Mouse (Mus musculus) retina, adult 2 months (tissue): ENCODE data around the gene Abcb9.
A peak's percentile ranks its signal among the peaks of the same experiment; 100 is the strongest.

Experiments used
- DNase-seq: peaks from one replicate; pipeline ENCODE4 v3.0.0-alpha.2; 2012; ENCODE audit warnings: low read depth, low spot score

Gene Abcb9

DNA sequence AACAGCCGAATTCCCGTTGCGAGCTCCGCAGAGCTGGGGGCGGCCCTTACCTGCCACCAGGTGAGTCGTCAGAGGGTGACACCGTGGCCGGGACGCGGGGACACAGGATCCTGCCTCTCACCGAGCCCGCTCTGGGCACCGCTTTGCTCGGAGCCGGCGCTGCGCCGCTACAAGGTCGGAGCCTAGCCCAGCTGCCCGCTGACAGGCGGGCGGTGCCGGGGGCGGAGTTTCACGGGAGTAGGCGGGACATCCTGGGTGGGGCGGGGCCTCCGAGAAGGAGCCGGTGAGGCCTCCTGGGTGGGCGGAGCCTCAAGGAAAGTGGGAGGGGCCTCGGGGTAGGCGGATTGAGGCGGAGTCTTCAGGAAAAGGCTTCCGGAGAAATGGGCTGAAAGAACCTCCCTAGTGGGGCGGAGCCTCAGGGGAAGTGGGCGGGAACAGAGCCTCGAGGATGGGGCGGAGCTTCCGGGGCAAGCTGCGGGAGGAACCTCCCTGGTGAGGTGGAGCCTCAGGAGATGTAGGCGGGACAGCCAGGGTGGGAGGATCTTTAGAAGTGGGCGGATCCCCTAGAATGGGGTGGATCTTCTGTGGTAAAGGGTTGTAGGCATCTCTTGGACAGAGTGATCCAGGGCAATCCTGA, at the start of gene Abcb9:
Gene Abcb9, minus strand, starts transcription at position 203 of the 637 bp plus-strand sequence.
- peak; percentile 99 for DNase-seq

DNA sequence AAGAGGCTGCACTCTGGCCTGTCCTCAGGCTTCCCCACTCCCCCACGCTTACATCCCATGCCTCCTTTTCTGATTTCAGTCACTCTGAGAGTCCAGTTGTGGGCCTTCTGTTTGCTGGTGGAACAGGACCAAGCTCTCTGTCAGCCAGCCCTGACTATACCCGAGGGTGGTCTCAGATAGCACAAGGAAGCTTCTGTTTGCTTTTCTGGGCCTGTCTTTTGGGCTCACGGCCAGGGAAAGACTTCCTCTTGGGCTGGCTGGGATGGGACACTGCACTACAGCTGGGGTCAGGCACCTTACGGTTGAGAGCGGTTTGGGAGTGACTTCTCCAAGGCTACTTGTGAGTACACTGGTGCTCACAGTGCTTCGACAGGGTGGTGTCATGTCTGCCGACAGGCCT, 42.5 kb upstream of the Abcb9 start:
- DNase-seq: no peak

DNA sequence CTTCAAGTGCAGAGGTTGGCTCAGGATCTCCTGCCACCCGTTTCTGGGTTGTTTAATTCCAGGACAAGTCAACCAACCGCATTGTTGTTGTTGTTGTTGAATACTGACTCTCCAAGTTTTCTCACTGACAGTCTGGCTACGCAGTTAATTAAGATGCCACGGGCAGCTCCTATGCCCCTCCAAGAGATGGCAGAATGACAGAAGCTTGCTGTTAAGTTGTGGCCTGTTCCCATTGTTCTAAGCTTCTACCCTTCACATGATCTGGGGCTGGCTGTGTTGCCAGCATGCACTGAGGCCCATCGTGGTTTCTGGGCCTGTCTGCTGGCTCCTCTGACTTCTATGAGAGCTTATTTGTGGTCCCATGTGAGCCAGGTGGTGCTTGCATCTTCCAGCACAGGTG, 38.7 kb upstream of the Abcb9 start:
- DNase-seq: no peak

DNA sequence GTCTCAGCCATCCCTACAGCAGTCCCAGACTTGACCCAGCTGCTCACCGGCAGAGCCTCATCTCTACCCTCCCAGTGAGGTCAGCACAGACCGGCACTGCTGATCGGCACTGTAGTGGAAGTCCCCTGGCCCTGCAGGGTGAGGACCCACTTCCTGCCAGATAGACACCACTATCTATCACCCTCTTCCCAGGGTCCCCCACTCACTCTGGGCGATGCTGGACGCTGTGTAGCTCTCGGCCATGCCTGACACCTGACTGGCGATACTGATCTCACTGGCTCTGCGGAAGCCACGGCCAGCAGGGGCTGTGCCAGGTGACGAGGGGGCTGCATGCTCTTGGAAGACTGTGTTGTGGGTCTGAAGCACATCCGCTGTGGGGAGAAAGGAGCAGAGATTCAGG, 29.5 kb upstream of the Abcb9 start:
- DNase-seq: no peak

DNA sequence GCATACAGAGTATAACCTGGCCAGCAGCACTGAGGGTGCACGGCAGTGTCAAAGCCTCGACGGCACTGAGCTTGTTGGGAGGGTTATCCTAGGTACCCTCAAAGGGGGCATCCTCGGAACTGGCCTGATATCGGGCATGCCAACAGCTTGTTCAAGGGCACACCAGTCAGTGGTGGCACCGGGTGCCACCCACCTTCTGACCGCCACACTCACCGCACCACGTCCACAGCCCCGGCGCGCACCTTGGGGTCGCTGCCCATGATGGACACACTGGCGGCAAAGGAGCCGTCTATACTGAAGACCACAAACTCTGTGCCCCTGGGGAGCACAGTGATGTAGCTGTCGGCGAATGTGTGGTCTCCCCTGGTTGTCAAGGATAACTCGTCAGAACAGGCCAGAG, 26.8 kb upstream of the Abcb9 start:
- DNase-seq: no peak

DNA sequence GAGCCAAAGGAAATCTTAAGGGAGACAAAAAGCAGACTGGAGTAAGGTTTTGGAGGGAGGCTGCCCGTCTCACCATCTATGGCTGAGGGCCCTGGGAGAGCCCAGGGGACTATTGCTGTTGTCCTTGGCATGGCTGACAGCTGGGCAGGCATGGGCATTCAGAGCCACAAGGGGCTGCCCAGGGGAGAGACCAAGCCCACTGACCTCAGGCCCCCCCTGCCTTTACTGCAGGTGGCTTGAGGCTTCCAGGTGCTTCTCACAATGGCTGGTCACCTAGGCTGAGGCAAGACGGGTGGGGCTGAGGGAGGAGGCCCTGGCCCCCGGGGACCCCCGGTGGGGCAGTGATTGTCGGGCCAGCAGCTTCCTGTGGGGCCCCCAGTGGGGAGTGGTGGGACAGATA, 23.6 kb upstream of the Abcb9 start:
- DNase-seq: no peak

DNA sequence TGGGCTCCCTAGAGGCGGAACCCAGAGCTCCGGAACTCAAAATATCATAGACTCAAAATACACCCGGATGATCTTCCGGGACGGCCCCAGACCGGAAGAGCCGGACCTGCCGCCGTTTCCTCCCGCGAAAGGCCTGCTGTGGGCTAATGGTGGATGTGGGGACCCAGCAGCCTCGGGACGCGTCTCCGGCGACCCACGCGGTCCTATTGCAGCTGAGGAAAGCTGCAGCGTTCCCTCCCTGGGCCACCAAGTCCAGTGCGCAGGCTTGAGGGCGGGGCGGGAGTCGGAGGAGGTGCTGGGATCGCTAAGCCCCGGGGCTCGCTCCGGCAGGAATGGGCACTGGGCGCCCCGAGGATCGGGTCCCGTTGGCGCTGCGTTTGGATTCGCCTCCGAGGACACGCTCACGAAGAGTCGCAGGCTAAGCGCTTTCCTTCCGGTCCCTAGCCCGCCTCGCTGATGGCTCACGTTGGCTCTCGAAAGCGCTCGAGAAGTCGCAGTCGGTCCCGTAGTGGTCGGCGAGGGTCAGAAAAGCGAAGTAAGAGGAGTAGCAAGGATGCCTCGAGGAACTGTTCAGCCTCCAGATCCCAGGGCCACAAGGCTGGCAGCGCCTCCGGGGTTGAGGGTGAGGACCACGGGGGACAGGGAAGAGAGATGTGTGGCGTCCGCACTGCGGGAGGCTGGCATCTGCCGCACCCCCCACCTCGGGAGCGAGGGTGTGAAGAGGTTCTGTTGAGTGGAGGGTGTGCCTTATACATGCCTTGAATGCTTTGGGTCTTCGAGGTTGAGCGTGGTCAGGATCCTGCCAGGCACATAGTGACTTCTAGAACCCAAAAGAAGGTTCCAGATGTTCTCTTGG, 20.6 kb upstream of the Abcb9 start, which contains the start of gene Arl6ip4:
Gene Arl6ip4, plus strand, starts transcription at position 100 of the 856 bp plus-strand sequence.
- peak; percentile 71 for DNase-seq

DNA sequence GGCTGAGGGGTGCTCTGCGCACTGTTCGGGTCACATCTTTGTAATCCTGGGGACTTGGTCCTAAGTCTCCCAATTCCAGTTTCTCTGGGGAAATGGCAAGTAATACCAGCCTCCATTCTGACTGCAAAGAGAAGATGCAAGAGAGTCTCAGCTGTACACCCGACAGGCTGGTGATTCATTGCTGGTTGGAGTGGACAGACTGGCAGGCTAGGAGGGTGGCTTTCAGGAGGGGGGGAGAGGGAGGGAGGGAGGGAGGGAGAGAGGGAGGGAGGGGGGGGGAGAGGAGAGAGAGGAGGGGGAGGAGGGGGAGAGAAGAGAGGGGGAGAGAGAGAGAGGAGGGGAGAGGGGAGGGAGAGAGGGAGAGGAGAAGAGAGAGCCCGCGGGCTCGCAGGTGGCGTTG, 19.9 kb upstream of the Abcb9 start:
- DNase-seq: no peak

DNA sequence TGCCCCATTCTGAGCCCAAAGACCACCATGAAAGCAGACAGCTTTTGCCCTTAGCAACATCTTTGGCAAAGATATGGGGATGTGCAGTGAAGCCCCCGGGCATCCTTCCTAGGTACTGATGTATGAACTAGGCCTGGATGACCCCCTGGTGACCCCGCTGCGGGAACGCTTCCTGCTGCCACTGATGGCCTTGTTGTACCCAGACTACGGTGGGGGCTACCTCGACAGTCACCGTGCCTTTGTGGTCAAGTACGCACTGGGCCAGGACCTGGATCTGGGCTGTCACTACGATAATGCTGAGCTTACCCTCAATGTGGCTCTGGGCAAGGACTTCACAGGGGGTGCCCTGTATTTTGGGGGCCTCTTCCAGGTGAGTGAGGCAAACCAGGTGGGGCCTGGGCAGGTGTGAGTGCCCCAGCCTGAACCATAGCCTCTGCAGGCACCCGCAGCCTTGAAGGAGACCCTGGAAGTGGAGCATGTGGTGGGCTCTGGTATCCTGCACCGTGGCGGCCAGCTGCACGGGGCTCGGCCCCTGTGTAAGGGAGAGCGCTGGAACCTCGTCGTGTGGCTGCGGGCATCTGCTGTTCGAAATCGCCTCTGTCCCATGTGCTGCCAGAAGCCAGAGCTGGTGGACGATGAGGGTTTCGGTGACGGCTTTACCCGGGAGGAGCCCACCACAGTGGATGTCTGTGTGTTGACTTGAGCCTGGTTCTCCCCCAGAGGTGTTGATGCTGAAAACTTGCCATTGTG, 18.9 kb upstream of the Abcb9 start:
- DNase-seq: no peak

DNA sequence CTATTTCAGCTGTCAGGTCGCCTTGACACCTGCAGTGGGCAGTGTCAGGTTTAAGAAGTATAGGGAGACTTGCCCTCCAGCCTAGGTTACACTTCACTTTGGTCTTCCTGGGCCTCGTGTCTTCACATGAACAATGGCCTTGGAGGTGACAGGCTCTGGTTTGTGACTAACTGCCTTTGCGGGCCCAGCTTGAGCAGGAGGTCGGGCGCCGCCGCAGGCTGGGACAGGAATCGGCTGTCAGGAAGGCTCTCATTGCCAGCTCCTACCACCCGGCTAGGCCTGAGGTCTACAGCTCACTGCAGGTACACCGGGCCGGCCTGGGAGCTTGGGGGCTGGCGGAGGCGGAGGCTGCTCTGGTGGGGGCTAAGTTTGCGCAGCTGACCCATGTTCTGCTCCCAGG, 17.4 kb upstream of the Abcb9 start:
- no peak for DNase-seq

DNA sequence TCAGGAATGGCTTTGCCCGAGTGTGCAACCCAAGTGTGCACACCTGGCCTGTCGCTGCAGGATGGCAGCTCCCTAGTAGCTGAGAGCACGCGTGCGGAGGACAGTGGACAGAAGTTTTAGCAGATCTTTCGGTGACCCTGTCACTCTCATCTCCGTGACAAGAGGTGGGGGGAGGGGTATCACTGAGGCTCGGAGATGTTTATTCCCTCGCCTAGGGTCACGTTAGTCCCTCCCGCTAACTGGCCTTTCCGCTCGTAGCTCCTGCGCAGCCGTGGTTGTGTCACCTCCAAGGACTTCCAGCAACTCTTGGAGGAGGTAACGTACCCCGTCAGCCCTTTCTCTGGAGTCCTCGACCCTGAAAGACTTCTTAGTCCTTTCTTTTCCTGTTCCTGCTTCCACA, 16.9 kb upstream of the Abcb9 start:
- no peak for DNase-seq

DNA sequence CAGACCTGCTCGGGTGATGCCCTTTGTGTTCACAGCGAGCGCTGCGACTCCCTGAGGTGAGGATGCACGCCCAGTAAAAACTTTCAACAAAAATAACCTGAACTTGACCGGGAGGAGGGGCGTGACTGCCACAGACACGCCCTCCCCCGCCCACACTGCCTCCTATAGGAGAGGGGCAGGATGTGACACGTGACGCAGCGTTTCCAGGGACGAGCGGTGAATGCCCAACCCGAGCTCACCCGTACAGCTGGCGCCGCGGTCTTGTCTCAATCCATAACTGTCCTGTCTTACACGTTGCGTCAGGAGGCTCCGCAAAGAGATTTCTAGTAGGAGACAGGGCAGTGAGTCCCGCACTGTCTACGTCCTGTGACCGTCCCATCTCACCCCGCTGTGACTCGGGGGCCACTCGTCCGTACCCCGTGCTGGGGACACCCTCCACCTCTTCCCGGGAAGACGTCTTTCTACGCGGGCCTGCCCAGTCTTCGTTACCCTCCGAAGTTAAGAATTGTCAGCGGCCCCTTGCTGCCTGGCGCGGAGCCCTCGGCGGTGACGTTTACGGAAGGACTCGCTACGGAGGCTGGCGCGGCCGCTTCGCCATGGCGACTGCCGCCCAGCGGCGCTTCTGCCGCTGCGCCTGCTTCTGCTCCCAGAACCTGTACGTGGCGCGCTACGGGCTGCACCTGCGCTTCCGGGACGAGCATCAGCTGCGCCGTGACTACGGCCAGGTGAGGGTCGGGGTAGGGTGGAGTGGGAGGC, 16.3 kb upstream of the Abcb9 start, which contains the start of gene Ogfod2:
Gene Ogfod2, plus strand, starts transcription at position 556 of the 756 bp plus-strand sequence.
- peak; percentile 91 for DNase-seq

DNA sequence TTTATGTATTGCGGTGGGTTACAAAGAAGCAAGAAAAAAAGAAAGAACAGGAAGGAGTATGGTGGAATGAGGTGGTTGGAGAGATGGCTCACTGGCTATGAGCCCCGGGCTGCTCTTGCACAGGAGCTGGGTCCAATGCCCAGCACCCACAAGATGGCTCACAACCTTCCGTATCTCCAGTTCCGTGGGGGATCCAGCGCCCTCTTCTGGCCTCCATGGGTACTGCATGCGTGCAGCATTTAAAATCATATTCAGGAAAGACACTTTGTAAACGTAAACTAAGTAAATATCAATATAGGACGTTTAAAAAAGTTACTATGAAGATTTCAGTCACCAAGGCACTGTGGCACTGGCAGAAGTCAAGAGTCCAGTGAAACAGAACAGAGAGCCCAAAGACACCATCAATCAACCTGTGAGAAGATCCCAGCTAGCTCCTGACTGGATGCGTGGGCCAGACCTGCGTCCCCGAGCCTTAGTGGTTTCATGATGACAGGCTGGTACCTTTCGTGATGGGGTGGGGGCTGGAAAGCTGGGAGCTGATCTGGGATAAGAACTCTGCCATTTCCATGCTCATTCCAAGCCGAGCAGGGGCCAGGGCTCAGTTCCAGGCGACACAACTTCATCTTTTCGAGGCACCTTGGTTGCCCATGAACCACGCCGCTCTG, 15.6 kb upstream of the Abcb9 start:
- DNase-seq: no peak

DNA sequence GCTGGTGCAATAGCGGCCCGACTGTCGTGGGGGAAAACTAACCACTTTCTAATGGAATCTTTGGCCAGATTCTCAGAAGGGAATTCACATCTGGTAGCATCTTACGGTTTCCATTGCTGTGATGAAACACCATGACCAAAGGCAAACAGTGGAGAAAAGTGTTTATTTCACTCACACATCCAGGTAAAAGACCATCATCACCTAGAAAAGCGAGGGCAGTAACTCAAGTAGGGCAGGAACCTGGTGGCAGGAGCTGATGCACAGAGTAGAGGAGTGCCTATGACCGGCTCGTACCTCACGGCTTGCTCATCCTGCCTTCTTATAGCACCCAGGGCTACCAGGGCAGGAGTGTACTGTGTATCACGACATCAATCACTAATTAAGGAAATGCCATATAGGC, 8.0 kb upstream of the Abcb9 start:
- no peak for DNase-seq

DNA sequence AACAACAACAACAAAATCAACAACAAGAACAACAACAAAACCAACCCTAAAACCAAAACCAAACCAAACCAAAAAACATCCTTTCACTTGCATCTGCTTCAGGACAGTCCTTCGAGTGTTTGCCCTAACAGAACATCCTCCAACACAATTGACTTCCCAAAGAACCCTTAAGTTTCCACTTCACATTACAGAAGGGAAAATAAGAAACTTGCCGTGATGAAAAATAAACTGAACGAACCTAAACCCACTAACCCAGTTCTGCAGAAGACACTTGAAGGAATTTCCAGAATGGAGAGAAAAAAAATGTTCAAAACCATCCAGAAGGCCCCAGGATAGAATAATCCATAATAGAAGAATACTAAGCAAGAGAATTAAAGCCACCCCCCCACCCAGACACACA, 7.4 kb upstream of the Abcb9 start:
- no peak for DNase-seq

DNA sequence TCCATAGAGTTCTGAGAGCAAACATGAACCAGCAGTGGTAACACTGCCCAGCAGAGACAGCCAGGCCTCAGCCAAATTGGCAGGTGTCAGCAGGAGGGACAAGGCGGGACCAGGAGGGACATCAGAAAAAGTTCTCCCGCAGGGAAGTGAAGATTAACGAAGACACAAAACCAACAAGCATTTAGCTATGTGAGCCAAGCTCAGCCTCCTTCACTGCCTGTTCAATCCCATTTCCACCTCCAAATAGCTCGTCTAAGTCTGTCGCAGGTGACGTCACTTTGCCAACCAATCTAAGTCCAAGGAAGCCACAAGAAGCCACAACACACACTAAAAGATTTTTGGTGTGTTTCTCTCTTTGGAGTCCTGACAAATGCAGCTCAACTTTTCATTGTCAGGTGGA, 6.7 kb upstream of the Abcb9 start:
- DNase-seq: no peak

DNA sequence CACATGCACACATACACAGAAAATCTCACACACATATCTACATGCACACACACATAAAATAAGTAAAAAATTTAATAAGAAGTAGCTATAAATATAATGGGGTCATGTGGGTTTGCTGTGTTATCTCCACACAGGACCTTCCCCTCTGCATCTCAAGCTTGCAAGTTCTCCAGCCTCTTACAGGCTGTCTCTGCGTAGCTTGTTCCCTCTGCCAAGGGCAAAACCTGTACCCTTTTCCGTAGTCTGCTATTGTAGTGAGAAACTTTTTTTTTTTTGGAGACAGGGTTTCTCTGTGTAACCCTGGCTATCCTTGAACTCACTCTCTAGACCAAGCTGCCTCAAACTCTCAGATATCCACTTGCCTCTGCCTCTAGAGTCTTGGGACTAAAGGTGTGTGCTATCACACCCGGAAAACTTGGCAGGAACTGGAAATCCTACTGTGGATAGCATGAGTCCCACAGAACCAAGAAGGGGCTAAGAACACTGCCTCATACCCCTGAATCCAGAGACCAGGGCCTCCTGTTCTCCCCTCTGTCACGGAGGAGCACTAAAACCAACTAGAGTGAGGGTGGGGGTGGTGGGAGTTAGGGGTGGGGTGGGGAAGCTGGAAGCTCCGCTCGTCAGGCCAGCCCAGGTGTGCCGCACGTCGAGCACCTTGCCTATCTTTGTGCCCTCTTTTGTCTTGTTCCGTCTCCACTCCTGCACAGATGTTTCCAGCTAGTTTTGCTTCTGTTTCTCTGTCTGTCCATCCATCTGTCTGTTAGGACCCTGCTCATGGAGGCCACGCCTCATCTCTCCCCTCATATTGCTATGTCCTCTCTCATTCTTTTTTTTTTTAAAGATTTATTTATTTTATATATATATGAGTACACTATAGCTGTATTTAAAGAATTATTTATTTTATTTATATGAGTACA, 4.8 kb upstream of the Abcb9 start:
- DNase-seq: no peak

DNA sequence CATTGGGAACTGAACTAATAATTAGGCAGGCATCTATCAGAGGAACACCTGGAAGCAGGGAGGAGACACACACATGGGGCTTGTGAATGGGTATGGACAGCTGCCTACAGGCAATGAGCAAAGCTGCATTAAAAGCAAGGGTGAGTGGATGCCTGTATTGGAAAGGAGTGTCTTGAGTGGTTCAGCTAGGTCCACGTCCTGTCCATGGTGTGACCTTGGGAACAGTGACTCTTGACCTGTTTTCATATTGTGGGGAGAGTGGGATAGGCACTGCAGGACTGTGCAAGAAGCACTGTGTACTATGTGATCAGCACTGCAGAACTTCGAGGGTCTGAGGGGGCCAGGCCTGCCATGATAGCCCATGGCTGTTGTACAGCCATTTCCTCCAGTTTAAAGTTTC, 3.3 kb upstream of the Abcb9 start:
- DNase-seq: no peak

DNA sequence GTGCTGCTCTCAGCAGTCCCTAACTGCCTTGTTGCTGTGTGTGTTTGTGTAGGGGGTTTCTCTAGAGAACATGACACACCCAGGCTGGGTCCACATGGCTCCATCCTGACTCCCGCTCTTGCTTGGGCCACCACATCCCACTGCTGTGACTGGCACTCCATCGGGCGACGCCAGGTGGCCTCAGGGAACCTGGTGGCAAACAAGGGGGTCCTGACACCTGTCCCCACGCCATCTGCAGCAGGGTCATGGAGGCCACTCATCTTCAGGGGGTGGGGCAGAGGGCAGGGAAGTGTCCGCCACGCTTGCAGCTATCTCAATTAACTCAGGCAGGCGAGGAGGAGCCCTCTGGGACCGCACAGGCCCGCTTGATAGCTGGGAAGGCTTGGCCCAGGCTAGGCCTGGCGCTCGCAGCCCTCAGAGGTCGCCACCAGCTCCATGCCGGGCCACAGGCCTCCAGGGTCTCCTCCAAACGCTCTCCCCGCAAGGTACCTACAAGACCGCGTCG, 469 bp downstream of the Abcb9 start:
- DNase-seq: no peak
